Mouse (Mus musculus): Measurements from ENCODE around the gene Sorbs1. TPM values are rescaled to one million over a fixed set of nuclear protein-coding genes. Genes with fewer than 3 reads are reported as not detected.

The Sorbs1 gene
- polyA plus RNA-seq, 2 experiments: 11.3 to 31.0 TPM

DNA sequence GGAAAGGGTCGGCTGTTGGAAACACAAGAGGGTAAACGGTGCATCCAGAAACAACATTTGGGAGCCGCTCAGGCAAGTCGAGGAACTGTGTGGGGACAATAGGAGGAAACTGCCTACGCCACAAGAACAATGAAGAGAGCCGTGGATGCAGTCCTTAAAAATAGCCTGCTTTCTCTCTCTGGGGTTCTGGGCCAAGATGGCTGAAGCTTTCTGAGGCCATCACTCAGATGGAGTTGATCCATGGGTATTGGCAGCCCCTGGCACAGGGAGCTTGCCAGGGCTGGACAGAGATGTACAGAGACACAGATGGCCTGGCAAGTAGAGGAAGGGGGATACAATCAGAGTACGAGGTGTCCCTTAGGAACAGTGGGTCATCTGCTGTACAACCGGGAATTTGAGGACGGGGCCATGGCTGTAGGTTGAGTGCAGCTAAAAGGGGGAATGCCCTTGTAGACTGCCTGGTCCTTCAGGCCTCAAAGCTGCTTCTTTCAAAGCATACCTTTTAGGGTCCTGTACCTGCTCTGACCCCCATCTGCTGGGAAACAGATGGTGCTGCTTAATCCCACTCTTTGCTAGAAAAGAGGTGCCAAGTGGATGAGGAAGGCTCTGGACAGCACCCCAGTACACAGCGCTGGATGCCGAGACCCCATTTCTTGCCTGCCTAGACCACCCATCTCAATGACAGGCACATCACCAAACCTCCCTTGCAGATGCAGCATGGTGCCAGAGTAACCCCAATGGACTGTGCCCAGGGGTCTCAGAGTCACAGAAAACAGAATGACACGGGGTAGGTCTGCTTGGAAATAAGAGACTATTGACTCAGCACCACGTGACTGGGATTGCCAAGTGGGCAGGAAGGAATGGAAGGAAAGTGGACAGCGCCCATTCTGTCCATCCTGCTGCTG lies 117.6 kb downstream of the Sorbs1 start:
- TF ChIP-seq EP300 (IDR thresholded peaks at IDR 0.05; ENCODE audit: low read depth): no peak
- TF ChIP-seq CTCF (IDR thresholded peaks at IDR 0.05; ENCODE audit: low read depth): no peak
- Histone ChIP-seq H3K4me2 (ENCODE audit: low read depth) (no peak overlapping the region), H3K4me3 (ENCODE audit: insufficient read depth in 1 of 2, low read depth in 2 of 2, low read length in 2 of 2) (no peak overlapping the region), H3K27me3 (ENCODE audit: control insufficient read depth, insufficient read depth, low read length) (no peaks in the 10 kb centered on the region), H3K27ac (no peak overlapping the region), H3K36me3 (replicated peaks; ENCODE audit: control insufficient read depth, insufficient read depth, low read depth) (peaks cover 7% of the 10 kb centered on the region; the same call in 1 of the 2 replicates), H3K9ac (replicated peaks) (no peak overlapping the region), H3K4me1 (replicated peaks; ENCODE audit: control insufficient read depth in 2 of 2, insufficient read depth in 2 of 2, low read length in 1 of 2) (peaks cover 0 to 6% of the 10 kb centered on the region in 2 experiments; a peak in 2 of 4 replicates), H3K9me3 (ENCODE audit: control insufficient read depth, low read length) (no peaks in the 10 kb centered on the region)
- WGBS (ENCODE audit: insufficient replicate concordance): 68% methylated on average over 14 of the region's 14 CpGs
- no peak for ATAC-seq (ENCODE audit: insufficient read depth)
- DNase-seq (ENCODE audit: low read depth in 3 of 3, low spot score in 3 of 3): no peak

DNA sequence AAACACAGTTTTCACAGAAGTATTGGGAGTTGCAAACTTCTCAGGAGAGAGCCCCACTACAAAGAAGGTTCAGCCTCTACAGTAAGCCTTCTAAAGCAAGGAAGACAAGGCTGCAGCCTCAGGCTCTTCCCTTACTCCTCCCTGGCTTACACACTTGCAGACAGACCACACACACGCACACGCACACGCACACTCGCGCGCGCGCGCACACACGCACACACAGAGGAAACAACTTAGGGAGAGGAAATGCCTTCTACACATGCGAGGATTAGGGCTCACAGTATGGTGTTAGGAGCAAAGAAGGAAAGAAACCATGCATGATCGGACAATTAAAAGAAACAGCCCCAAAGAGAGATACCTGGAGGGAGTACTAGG lies 118.3 kb downstream of the Sorbs1 start:
- Histone ChIP-seq H3K27ac (no peak overlapping the region), H3K9ac (replicated peaks) (no peak overlapping the region), H3K27me3 (ENCODE audit: control insufficient read depth, insufficient read depth, low read length) (no peaks in the 10 kb centered on the region), H3K4me1 (replicated peaks; ENCODE audit: control insufficient read depth in 2 of 2, insufficient read depth in 2 of 2, low read length in 1 of 2) (peaks cover 0 to 3% of the 10 kb centered on the region in 2 experiments; a peak in 2 of 4 replicates), H3K4me2 (ENCODE audit: low read depth) (no peak overlapping the region), H3K36me3 (replicated peaks; ENCODE audit: control insufficient read depth, insufficient read depth, low read depth) (peaks cover 7% of the 10 kb centered on the region; the same call in 1 of the 2 replicates), H3K4me3 (ENCODE audit: insufficient read depth in 1 of 2, low read depth in 2 of 2, low read length in 2 of 2) (no peak overlapping the region), H3K9me3 (ENCODE audit: control insufficient read depth, low read length) (no peaks in the 10 kb centered on the region)
- 53% methylated on average over 12 of the region's 12 CpGs for WGBS (ENCODE audit: insufficient replicate concordance)
- no peak for DNase-seq (ENCODE audit: low read depth in 3 of 3, low spot score in 3 of 3)
- ATAC-seq (ENCODE audit: insufficient read depth): no peak
- no peak for TF ChIP-seq EP300 (IDR thresholded peaks at IDR 0.05; ENCODE audit: low read depth)
- no peak for TF ChIP-seq CTCF (IDR thresholded peaks at IDR 0.05; ENCODE audit: low read depth)

DNA sequence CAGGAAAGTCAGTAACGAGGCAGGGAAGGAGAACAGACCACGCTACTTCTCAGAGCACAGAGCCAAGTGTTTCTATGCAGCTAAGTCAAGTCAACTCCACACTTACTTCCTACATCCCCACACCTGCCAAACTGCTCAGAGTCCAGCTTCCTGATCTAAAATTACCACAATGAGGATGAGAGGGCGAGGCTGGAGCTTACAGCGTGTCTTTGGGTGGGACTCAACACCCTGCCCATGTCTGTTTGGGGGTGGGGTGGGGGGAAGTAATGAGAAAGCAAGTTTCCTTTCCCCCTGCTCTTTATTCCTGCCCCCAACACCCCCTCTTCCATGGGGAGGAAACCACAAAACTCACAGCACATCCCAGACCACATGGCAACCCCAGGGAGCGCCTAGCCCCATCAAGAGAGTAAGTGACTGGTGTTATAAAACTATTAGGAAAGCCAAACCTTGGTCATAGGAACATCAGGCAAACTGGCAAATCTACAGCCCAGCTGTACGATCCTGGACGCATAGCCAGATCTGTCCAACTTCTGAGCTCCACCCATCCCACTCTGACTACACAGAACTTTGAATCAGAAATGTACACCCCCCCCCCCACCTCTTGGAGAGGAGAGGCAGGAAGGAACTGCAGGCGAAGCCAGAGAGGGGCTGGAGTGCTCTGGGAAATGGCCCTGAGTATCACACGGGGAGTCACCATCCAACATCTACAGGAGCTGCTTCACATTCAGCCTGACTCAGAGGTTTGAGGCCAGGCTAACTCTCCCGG lies 118.8 kb downstream of the Sorbs1 start:
- no peak overlapping the region for H3K9ac ChIP-seq (replicated peaks)
- H3K36me3 ChIP-seq (replicated peaks; ENCODE audit: control insufficient read depth, insufficient read depth, low read depth): peaks cover 7% of the 10 kb centered on the region; the same call in 1 of the 2 replicates
- H3K27me3 ChIP-seq (ENCODE audit: control insufficient read depth, insufficient read depth, low read length): no peaks in the 10 kb centered on the region
- no peak overlapping the region for H3K27ac ChIP-seq
- H3K4me2 ChIP-seq (ENCODE audit: low read depth): no peak overlapping the region
- WGBS (ENCODE audit: insufficient replicate concordance): 37% methylated on average over 10 of the region's 10 CpGs
- ATAC-seq (ENCODE audit: insufficient read depth): 0 out of 2 replicates have a peak, but pooled peaks have one; percentile 23
- no peaks in the 10 kb centered on the region for H3K9me3 ChIP-seq (ENCODE audit: control insufficient read depth, low read length)
- H3K4me1 ChIP-seq (replicated peaks; ENCODE audit: control insufficient read depth in 2 of 2, insufficient read depth in 2 of 2, low read length in 1 of 2): peaks cover 0 to 3% of the 10 kb centered on the region in 2 experiments; a peak in 2 of 4 replicates
- TF ChIP-seq EP300 (IDR thresholded peaks at IDR 0.05; ENCODE audit: low read depth) (no peak), CTCF (IDR thresholded peaks at IDR 0.05; ENCODE audit: low read depth) (no peak)
- H3K4me3 ChIP-seq (ENCODE audit: insufficient read depth in 1 of 2, low read depth in 2 of 2, low read length in 2 of 2): no peak overlapping the region
- DNase-seq (ENCODE audit: low read depth in 3 of 3, low spot score in 3 of 3): no peak

DNA sequence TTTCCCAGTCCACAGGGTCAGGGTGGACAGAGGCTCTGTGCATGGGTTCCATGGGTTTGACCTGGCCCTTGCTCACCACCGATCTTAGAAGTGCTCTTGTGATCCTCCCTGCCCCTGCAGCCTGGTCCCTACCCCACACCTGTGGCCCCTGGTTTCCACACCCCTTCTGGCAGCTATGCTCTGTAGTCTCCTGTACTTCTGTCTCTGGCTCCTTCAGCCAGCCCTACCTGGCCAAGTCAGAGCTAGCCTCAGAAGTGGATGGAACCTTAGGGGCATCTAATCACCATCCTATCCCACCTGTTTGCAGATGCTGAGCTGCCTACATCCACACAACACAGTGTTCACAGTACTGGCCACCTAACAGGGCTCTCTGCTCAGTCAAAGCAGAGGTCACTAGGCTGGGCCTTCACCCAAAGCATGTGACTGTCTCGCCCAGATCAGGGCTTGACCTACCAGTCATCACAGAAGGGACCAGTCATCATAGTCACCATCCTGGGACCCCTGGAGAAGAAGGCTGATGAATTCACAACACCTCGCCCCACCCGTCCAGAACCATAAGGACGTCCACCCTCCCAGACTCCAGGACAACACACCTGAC lies 120.7 kb downstream of the Sorbs1 start:
- Histone ChIP-seq H3K27me3 (ENCODE audit: control insufficient read depth, insufficient read depth, low read length) (no peaks in the 10 kb centered on the region), H3K4me1 (replicated peaks; ENCODE audit: control insufficient read depth in 2 of 2, insufficient read depth in 2 of 2, low read length in 1 of 2) (peaks cover 0 to 5% of the 10 kb centered on the region in 2 experiments; a peak in 2 of 4 replicates), H3K36me3 (replicated peaks; ENCODE audit: control insufficient read depth, insufficient read depth, low read depth) (peaks cover 4% of the 10 kb centered on the region; the same call in 1 of the 2 replicates), H3K27ac (no peak overlapping the region), H3K4me3 (ENCODE audit: insufficient read depth in 1 of 2, low read depth in 2 of 2, low read length in 2 of 2) (no peak overlapping the region), H3K9ac (replicated peaks) (no peak overlapping the region), H3K9me3 (ENCODE audit: control insufficient read depth, low read length) (no peaks in the 10 kb centered on the region), H3K4me2 (ENCODE audit: low read depth) (no peak overlapping the region)
- ATAC-seq (ENCODE audit: insufficient read depth) (no peak), DNase-seq (ENCODE audit: low read depth in 3 of 3, low spot score in 3 of 3) (no peak)
- 69% methylated on average over 5 of the region's 5 CpGs for WGBS (ENCODE audit: insufficient replicate concordance)
- TF ChIP-seq CTCF (IDR thresholded peaks at IDR 0.05; ENCODE audit: low read depth) (no peak), EP300 (IDR thresholded peaks at IDR 0.05; ENCODE audit: low read depth) (no peak)

Data from liver, embryonic 14.5 days (tissue).